Mouse (Mus musculus) C2C12 (cell line): ENCODE results near the gene Itpripl2. TPM values are rescaled to one million over a fixed set of nuclear protein-coding genes. Genes with fewer than 3 reads are reported as not detected.

Source experiments
- H3K27me3 ChIP-seq: one replicate; pipeline ENCODE4 v1.6.1; 2011; ENCODE audit not compliant: control insufficient read depth, insufficient read depth, insufficient read length
- H3K36me3 ChIP-seq: one replicate; pipeline ENCODE4 v1.6.1; 2011; ENCODE audit not compliant: control insufficient read depth, insufficient read depth
- H3K4me3 ChIP-seq: one replicate; pipeline ENCODE4 v1.5.1; 2011; ENCODE audit warnings: mild to moderate bottlenecking, control low read depth; ENCODE audit not compliant: poor library complexity, insufficient read depth, severe bottlenecking
- H3K79me2 ChIP-seq: one replicate; pipeline ENCODE4 v1.6.1; 2011; ENCODE audit not compliant: control insufficient read depth, insufficient read depth
- H3K79me3 ChIP-seq: one replicate; pipeline ENCODE4 v1.6.1; 2011; ENCODE audit warnings: low read depth, control low read depth
- H3ac ChIP-seq: one replicate; pipeline ENCODE3; 2011; ENCODE audit warnings: low read depth; ENCODE audit not compliant: control insufficient read depth, insufficient read length
- CEBPB ChIP-seq: IDR thresholded peaks from one replicate; pipeline ENCODE4 v1.6.1; 2011; ENCODE audit warnings: low read depth, mild to moderate bottlenecking, control low read depth, moderate library complexity
- CTCF ChIP-seq: IDR thresholded peaks from one replicate; pipeline ENCODE4 v1.5.1; 2011; ENCODE audit not compliant: control insufficient read depth, insufficient read depth, insufficient read length
- FOSL1 ChIP-seq: IDR thresholded peaks from one replicate; pipeline ENCODE4 v1.8.0; 2011; ENCODE audit warnings: mild to moderate bottlenecking, low read length; ENCODE audit not compliant: poor library complexity, insufficient read depth, severe bottlenecking
- MAX ChIP-seq: IDR thresholded peaks from one replicate; pipeline ENCODE4 v1.6.1; 2011; ENCODE audit warnings: mild to moderate bottlenecking, control low read depth
- MYOD1 ChIP-seq: IDR thresholded peaks from one replicate; pipeline ENCODE4 v1.6.1; 2011; ENCODE audit warnings: low read depth; ENCODE audit not compliant: control insufficient read depth, insufficient read length
- MYOG ChIP-seq: IDR thresholded peaks from one replicate; pipeline ENCODE4 v1.6.1; 2011; ENCODE audit not compliant: control insufficient read depth, insufficient read length; ENCODE audit errors: extremely low read depth
- USF1 ChIP-seq: IDR thresholded peaks from one replicate; pipeline ENCODE4 v1.6.1; 2011; ENCODE audit warnings: low read depth, mild to moderate bottlenecking, control low read depth, moderate library complexity
- polyA plus RNA-seq: library from polyadenylated mRNA; unstranded; fragments of >200 nt; fragmentation: generic; extraction: Trizol; gene quantifications from one replicate; pipeline ENCODE4 v1.2.1, GENCODE M21; 2012; ENCODE audit warnings: missing spikeins

Gene Itpripl2
- polyA plus RNA-seq, 1 experiment, result 23.0 TPM

DNA sequence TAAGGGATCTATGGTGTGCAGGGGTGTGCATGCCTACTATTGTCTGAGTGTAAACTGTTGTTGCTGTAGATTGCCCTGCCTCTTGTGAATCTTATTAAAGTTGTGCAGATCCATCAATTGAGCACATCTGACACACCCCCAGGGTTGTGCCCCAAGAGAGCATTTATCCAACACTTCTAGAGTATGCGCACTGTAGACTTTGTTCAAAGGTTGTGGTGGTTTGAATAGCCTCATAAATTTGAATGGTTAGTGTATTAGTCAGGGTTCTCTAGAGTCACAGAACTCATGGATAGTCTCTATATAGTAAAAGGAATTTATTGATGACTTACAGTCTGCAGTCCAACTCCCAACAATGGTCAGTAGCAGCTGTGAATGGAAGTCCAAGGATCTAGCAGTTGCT is 18.9 kb downstream of the Itpripl2 start:
- Histone ChIP-seq H3ac (no peak overlapping the region), H3K4me3 (no peak overlapping the region), H3K27me3 (no peaks in the 10 kb centered on the region), H3K36me3 (no peaks in the 10 kb centered on the region), H3K79me2 (no peaks in the 10 kb centered on the region), H3K79me3 (no peaks in the 10 kb centered on the region)
- TF ChIP-seq MAX, result no peak

DNA sequence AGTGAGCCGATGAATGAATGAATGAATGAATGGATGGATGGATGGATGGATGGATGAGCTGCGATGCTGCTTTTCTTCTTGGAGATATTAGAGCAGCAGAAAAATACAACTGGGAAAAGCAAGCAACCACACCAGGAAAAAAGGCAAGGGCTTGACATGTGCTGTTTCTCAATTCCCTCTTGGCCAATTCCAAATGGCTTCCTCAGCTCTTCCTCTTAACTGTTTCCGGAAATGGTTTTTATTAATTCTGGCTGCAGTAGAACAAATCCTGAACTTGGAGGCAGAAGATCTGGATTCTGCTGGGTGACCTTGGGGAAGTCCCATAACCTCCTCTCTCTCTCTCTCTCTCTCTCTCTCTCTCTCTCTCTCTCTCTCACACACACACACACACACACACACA is 23.7 kb downstream of the Itpripl2 start:
- no peaks in the 10 kb centered on the region for H3K79me2 ChIP-seq
- no peak for TF ChIP-seq FOSL1
- no peak for TF ChIP-seq CTCF
- TF ChIP-seq MYOG, result no peak
- TF ChIP-seq USF1, result no peak
- no peak for TF ChIP-seq MYOD1
- TF ChIP-seq MAX, result no peak
- TF ChIP-seq CEBPB, result no peak
- H3K4me3 ChIP-seq, result no peak overlapping the region
- no peak overlapping the region for H3ac ChIP-seq
- no peaks in the 10 kb centered on the region for H3K79me3 ChIP-seq
- no peaks in the 10 kb centered on the region for H3K27me3 ChIP-seq
- H3K36me3 ChIP-seq, result no peaks in the 10 kb centered on the region

DNA sequence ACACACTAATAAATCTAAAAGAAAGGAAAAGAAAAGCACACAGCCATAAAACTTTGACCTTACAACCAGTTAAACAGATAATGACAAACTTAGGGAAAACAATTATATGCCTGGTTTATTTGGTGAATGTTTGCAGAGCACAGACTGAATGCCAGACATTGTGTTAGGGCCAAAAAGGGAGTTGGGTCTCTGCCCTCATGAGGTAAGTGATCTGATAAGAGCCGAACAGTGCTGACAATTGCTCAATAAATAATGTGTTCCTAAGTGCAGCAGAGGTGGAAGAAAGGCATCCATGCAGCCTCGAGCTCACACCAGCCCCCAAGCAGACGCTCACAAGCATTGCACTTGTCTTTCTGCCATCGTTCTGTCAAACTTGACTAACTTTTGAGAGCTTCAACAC is 27.3 kb downstream of the Itpripl2 start:
- TF ChIP-seq MAX, result no peak
- TF ChIP-seq USF1, result no peak
- no peak for TF ChIP-seq CEBPB
- TF ChIP-seq MYOG, result no peak
- TF ChIP-seq MYOD1, result no peak
- no peak for TF ChIP-seq FOSL1
- no peak for TF ChIP-seq CTCF
- Histone ChIP-seq H3K27me3 (no peaks in the 10 kb centered on the region), H3K79me2 (no peaks in the 10 kb centered on the region), H3K4me3 (no peak overlapping the region), H3K36me3 (no peaks in the 10 kb centered on the region), H3ac (no peak overlapping the region), H3K79me3 (no peaks in the 10 kb centered on the region)

DNA sequence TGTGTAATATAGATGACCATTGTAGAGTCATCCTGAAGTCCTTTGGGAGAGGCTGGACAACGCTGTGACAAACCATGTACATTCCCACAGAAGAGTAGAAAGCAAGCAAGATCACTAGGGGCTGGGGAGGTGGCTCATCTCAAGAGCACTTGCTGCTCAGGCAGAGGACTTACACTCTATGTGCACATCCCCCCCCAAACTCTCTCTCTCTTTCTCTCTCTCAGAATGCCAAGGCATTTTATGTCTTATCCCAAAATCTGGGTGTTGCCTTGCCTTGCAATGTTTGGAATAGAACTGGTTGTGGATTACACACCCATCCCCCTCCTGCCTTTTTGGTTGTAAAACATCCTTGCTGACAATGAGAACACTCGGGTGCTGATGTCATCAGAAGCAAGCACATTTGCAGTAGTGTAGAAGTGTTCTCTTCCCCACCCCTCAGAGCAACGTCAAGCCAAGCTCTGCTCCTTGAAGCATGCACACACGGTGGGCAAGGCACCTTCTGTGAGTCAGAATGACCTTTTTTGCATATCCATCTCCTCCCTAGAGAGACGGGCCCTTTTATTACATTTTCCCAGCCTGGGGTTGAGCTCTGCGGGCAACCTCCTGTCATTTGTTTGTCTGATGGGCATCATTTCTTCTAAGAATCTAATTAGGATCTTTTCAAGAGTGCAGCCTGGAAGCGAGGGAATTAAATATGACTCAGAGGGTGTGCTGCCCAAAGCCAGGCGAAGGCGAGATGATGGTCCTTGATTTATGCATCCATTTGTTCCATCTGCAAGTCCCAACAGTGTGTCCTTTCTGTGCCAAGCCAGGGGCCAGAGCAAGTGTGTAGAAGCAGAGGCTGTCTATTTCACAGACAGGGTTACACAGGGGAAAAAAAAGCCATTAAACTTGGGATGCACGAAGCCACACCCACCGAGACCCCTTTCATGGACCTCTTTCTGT is 28.7 kb downstream of the Itpripl2 start:
- H3K4me3 ChIP-seq, result no peak overlapping the region
- no peaks in the 10 kb centered on the region for H3K79me2 ChIP-seq
- H3K36me3 ChIP-seq, result no peaks in the 10 kb centered on the region
- H3K27me3 ChIP-seq, result no peaks in the 10 kb centered on the region
- no peak overlapping the region for H3ac ChIP-seq
- peak; percentile 55 for TF ChIP-seq MYOD1
- TF ChIP-seq CEBPB, result no peak
- TF ChIP-seq FOSL1, result no peak
- H3K79me3 ChIP-seq, result no peaks in the 10 kb centered on the region

DNA sequence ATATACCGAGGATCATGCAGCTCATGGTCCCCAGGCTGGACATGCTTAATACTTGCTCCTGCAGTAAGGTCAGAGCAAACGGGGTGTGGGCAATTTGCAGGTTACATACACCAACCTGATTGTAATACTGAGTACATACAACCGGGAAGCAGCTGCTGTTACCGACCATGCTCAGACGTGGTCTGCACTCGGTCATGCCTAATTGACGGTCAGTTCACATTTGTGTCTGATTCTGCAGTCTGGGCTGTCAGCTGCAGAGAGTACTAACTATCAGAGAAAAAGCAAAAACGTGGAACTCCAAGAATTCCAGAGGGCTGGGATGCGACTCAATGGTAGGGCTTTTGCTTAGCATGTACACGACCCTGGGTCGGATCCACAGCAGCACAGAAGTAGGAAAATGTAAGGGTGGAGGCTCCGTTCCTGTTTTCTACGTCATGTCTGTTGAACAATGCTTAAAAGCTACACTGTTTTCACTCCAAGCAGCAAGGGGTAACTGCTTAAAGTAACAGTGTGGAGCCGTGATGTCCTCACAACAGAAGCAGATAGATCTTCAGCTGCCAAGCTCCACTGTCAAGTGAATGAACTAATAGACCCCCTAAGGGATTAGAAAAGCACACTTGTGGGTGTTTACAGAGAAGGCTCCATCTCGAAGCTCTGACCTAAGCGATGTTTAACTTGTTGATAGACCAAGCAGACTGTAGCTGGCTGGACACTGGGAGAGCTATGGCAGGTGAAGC is 30.2 kb downstream of the Itpripl2 start:
- no peaks in the 10 kb centered on the region for H3K36me3 ChIP-seq
- no peaks in the 10 kb centered on the region for H3K79me2 ChIP-seq
- H3K79me3 ChIP-seq, result no peaks in the 10 kb centered on the region
- H3ac ChIP-seq, result no peak overlapping the region
- no peak for TF ChIP-seq MYOG
- TF ChIP-seq MAX, result no peak
- TF ChIP-seq CEBPB, result no peak
- H3K4me3 ChIP-seq, result no peak overlapping the region
- H3K27me3 ChIP-seq, result no peaks in the 10 kb centered on the region

DNA sequence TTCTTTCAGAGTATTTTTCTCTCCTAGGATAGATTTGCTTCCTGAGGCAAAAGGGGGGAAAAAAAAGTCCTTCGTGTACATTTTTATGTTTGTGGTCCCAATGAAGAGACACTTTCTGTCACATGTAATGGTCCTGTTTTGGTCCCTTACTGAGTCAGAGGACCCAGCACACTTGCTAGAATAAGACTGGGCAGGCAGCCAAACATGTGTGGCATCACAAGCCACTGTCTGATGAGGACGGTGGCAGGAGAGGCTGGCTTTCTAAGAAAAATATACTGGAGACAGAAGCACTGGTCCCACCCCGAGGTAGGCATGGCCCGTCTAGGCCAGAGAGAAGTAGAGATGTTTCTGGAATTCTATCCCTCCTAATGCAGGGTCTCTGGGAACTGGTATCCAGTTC is 38.1 kb downstream of the Itpripl2 start:
- no peaks in the 10 kb centered on the region for H3K79me2 ChIP-seq
- no peaks in the 10 kb centered on the region for H3K36me3 ChIP-seq
- H3ac ChIP-seq, result no peak overlapping the region
- TF ChIP-seq MYOG (no peak), MYOD1 (no peak), CTCF (no peak), FOSL1 (no peak), USF1 (no peak), CEBPB (no peak), MAX (no peak)
- no peak overlapping the region for H3K4me3 ChIP-seq
- no peaks in the 10 kb centered on the region for H3K79me3 ChIP-seq
- H3K27me3 ChIP-seq, result no peaks in the 10 kb centered on the region
